Mouse (Mus musculus): Measurements from ENCODE around the gene Rad51d.
"Not testable (repeated sequence)": the region's sequence is repeated elsewhere in the genome, so short reads cannot be mapped to it uniquely, and the experiment has no call there.

Gene Rad51d

GRCm38 (mm10) chr11:82890342-82890762 lies at the start of gene Rad51d:
Rad51d (minus strand) TSS chr11:82890614.
- DNase-seq (ENCODE audit: low spot score in 2 of 2), result peak; percentile 81 to 90

- DNase-seq (ENCODE audit: low spot score in 2 of 2), result no peak
Observed at GRCm38 (mm10) chr11:82933186-82933585, 42.8 kb upstream of the Rad51d start.

GRCm38 (mm10) chr11:82931671-82932450 lies 41.4 kb upstream of the Rad51d start:
- not testable (repeated sequence) for DNase-seq (ENCODE audit: low spot score in 2 of 2)

- not testable (repeated sequence) for DNase-seq (ENCODE audit: low spot score in 2 of 2)
Observed at GRCm38 (mm10) chr11:82931161-82931560, 40.7 kb upstream of the Rad51d start.

- not testable (repeated sequence) for DNase-seq (ENCODE audit: low spot score in 2 of 2)
Observed at GRCm38 (mm10) chr11:82930391-82930955, 40.1 kb upstream of the Rad51d start.

- no peak for DNase-seq (ENCODE audit: low spot score in 2 of 2)
Observed at GRCm38 (mm10) chr11:82929633-82929950, 39.2 kb upstream of the Rad51d start.

- no peak for DNase-seq (ENCODE audit: low spot score in 2 of 2)
Observed at GRCm38 (mm10) chr11:82928897-82929632, 38.7 kb upstream of the Rad51d start.

GRCm38 (mm10) chr11:82923910-82924309 lies 33.5 kb upstream of the Rad51d start:
- DNase-seq (ENCODE audit: low spot score in 2 of 2), result not testable (repeated sequence)

GRCm38 (mm10) chr11:82921691-82922090 lies 31.3 kb upstream of the Rad51d start:
- no peak for DNase-seq (ENCODE audit: low spot score in 2 of 2)

- DNase-seq (ENCODE audit: low spot score in 2 of 2), result no peak
Observed at GRCm38 (mm10) chr11:82920768-82921167, 30.4 kb upstream of the Rad51d start.

- peak in 1 of 2 experiments; percentile 72 for DNase-seq (ENCODE audit: low spot score in 2 of 2)
Observed at GRCm38 (mm10) chr11:82914711-82915352, 24.4 kb upstream of the Rad51d start.

- DNase-seq (ENCODE audit: low spot score in 2 of 2), result no peak
Observed at GRCm38 (mm10) chr11:82910679-82911389, 20.4 kb upstream of the Rad51d start.

GRCm38 (mm10) chr11:82910250-82910649 lies 19.8 kb upstream of the Rad51d start, which contains the start of gene Unc45b:
Unc45b (plus strand) TSS chr11:82910550.
- no peak for DNase-seq (ENCODE audit: low spot score in 2 of 2)

GRCm38 (mm10) chr11:82908608-82908989 lies 18.2 kb upstream of the Rad51d start:
- no peak for DNase-seq (ENCODE audit: low spot score in 2 of 2)

- peak; percentile 79 to 92 for DNase-seq (ENCODE audit: low spot score in 2 of 2)
Observed at GRCm38 (mm10) chr11:82907651-82908607, 17.5 kb upstream of the Rad51d start, which contains the start of gene Nle1. Nle1 (minus strand) TSS chr11:82908411.

GRCm38 (mm10) chr11:82905816-82906215 lies 15.4 kb upstream of the Rad51d start:
- no peak for DNase-seq (ENCODE audit: low spot score in 2 of 2)

GRCm38 (mm10) chr11:82904952-82905351 lies 14.5 kb upstream of the Rad51d start:
- DNase-seq (ENCODE audit: low spot score in 2 of 2), result no peak

GRCm38 (mm10) chr11:82901606-82902310 lies 11.3 kb upstream of the Rad51d start:
- DNase-seq (ENCODE audit: low spot score in 2 of 2), result no peak

- no peak for DNase-seq (ENCODE audit: low spot score in 2 of 2)
Observed at GRCm38 (mm10) chr11:82899720-82900119, 9.3 kb upstream of the Rad51d start.

GRCm38 (mm10) chr11:82897478-82897877 lies 7.1 kb upstream of the Rad51d start:
- no peak for DNase-seq (ENCODE audit: low spot score in 2 of 2)

Data from frontal cortex, postnatal 14 days (tissue).